Mouse (Mus musculus) neural tube, embryonic 11.5 days (tissue): Measurements from ENCODE around the gene Wnt3a. TPM values are rescaled to one million over a fixed set of nuclear protein-coding genes. Genes with fewer than 3 reads are reported as not detected.

Experiments
- ATAC-seq: fragments of 200-750 bp; cut with Nextera tagmentation; 2 replicates; pipeline ENCODE4 v1.8.0; 2017; ENCODE audit warnings: moderate number of reproducible peaks, mild to moderate bottlenecking, moderate TSS enrichment, moderate library complexity; ENCODE audit not compliant: insufficient read depth, low FRiP score, low TSS enrichment
- DNase-seq: peaks from one replicate; pipeline ENCODE4 v3.0.0-alpha.2; 2015; ENCODE audit warnings: low spot score
- H3K27ac ChIP-seq: fragments of 300-500 bp; sonication (generic); 2 replicates; pipeline ENCODE4 v1.5.1; 2014; ENCODE audit warnings: low read depth, mild to moderate bottlenecking, low read length
- H3K27me3 ChIP-seq: fragments of 300-500 bp; sonication (generic); 2 replicates; pipeline ENCODE4 v1.6.1; 2014; ENCODE audit warnings: mild to moderate bottlenecking, low read length, mixed read lengths; ENCODE audit not compliant: control insufficient read depth, insufficient read depth
- H3K36me3 ChIP-seq: fragments of 300-500 bp; sonication (generic); 2 replicates; pipeline ENCODE4 v1.6.1; 2014; ENCODE audit warnings: mild to moderate bottlenecking, low read length, moderate library complexity, mixed read lengths; ENCODE audit not compliant: control insufficient read depth, insufficient read depth
- H3K4me1 ChIP-seq: fragments of 300-500 bp; sonication (generic); 2 replicates; pipeline ENCODE4 v1.6.1; 2014; ENCODE audit warnings: low read length, mixed read lengths; ENCODE audit not compliant: control insufficient read depth, insufficient read depth
- H3K4me2 ChIP-seq: fragments of 300-500 bp; sonication (generic); 2 replicates; pipeline ENCODE4 v1.6.1; 2014; ENCODE audit warnings: low read depth, mild to moderate bottlenecking, moderate library complexity
- H3K4me3 ChIP-seq: fragments of 300-500 bp; sonication (generic); 2 replicates; pipeline ENCODE4 v1.5.1; 2014; ENCODE audit warnings: low read depth, low read length
- H3K9ac ChIP-seq: fragments of 300-500 bp; sonication (generic); 2 replicates; pipeline ENCODE4 v1.6.1; 2014; ENCODE audit warnings: mild to moderate bottlenecking, low read length
- H3K9me3 ChIP-seq: fragments of 300-500 bp; sonication (generic); 2 replicates; pipeline ENCODE4 v1.6.1; 2016; ENCODE audit warnings: low read length; ENCODE audit not compliant: control insufficient read depth
- WGBS: fragments of 180-500 bp; shearing (Covaris S2); extraction: QIAGEN DNeasy Blood & Tissue Kit; methylation state at CpG from one replicate; pipeline ENCODE4 v1.1.7; 2014; 5-methylcytosine and 5-hydroxymethylcytosine counted together
- polyA plus RNA-seq: library from polyadenylated mRNA; unstranded; fragments of >200 nt; fragmentation: Nextera tagmentation; extraction: Ambion mirVana; gene quantifications from 2 replicates; pipeline ENCODE4 v1.2.1, GENCODE M21; 2014

Wnt3a gene
- polyA plus RNA-seq, 1 experiment from 2014 or later = 3.3 TPM

DNA sequence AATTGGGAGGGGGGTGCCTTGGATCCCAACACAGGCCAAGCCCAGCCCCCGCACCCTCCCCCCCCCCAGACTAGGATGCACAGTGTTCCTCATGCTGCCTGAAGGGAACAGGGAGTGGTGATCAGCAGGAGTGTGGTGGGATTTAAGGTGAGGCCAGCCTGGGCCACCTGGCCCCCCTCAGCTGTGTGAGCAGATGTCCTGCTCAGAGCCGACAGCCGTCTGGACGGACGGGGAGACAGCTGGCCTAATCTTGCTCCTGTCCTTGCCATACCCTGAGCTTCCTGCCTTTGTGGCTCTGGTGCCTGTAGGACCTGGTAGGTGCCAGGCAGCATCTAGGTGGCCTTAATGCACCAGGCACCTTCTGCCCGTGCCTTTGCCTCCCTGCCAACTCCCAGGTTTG, 21.5 kb upstream of the Wnt3a start:
- no peaks in the 10 kb centered on the region for H3K9me3 ChIP-seq
- H3K27me3 ChIP-seq = peaks cover 18% of the 10 kb centered on the region
- no peak overlapping the region for H3K9ac ChIP-seq
- no peak for DNase-seq
- no peak for ATAC-seq
- 61% methylated on average over 6 of the region's 6 CpGs for WGBS
- no peak overlapping the region for H3K4me3 ChIP-seq
- H3K27ac ChIP-seq = no peak overlapping the region
- no peaks in the 10 kb centered on the region for H3K36me3 ChIP-seq
- H3K4me1 ChIP-seq = peaks cover 22% of the 10 kb centered on the region
- H3K4me2 ChIP-seq = no peak overlapping the region

DNA sequence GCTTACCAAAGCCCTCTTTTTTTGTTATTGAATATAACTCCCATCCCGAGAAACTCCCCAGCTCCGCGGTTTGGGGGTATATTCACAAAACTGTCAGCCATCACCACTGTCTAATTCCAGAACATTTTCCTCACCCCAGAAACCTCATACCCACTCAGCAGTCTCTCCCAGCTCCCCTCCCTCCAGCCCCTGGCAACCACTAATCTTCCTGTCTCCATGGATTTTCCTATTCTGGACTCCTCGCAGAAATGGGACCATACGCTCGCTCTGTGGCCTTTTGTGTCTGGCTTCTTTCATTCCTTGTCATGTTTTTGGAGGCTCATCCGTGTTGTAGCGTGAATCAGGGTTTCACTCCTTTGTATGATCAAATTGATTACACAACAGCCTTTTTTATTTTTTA, 19.4 kb upstream of the Wnt3a start:
- Histone ChIP-seq H3K36me3 (no peaks in the 10 kb centered on the region), H3K27ac (no peak overlapping the region), H3K9me3 (no peaks in the 10 kb centered on the region), H3K27me3 (peaks cover 39% of the 10 kb centered on the region), H3K9ac (no peak overlapping the region), H3K4me1 (peaks cover 30% of the 10 kb centered on the region), H3K4me2 (no peak overlapping the region), H3K4me3 (no peak overlapping the region)
- DNase-seq (no peak), ATAC-seq (no peak)
- WGBS = 48% methylated on average over 8 of the region's 8 CpGs

DNA sequence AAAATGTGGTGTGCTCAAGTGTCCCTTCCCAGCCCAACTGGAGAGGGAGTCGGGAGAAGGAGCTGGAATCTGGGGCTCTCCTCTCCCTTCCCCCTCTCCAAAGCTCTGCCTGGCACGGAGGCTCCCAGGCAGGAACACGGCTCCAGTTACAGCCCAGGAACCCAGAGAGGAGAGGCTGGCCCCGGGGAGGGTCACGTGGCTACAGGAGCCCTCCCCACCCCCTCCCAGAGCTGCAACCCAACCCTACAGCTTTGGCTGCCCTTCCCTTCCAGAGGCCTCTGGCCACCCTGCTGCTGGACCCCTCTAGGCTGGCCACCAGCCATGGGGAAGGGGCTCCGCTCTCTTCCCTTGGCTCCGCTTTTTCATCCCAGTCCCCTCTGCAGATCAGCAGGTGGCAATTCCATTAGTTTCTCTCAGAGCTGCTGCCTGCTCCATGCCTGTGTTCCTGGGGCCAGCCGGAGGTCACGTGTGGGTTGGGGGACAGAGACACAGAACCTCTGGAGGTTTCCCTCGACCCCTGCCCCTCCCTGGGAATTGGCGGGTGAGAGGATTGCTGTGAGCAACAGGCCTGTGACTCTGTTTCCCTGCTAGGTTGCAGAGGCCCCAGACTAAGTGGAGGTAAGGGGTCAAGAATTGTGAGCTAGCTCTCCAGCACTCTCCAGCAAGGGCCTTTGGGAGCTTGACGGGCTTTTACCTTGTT, 18.7 kb upstream of the Wnt3a start:
- Histone ChIP-seq H3K27ac (no peak overlapping the region), H3K9ac (0 out of 2 replicates have a peak overlapping the region, but pooled peaks have one; percentile 1), H3K27me3 (peaks cover 46% of the 10 kb centered on the region), H3K4me1 (peaks cover 30% of the 10 kb centered on the region), H3K4me3 (no peak overlapping the region), H3K36me3 (no peaks in the 10 kb centered on the region), H3K4me2 (peak overlapping the region; percentile 19; the same call in 1 of the 2 replicates), H3K9me3 (no peaks in the 10 kb centered on the region)
- ATAC-seq (no peak), DNase-seq (peak; percentile 57)
- 9% methylated on average over 10 of the region's 12 CpGs for WGBS

DNA sequence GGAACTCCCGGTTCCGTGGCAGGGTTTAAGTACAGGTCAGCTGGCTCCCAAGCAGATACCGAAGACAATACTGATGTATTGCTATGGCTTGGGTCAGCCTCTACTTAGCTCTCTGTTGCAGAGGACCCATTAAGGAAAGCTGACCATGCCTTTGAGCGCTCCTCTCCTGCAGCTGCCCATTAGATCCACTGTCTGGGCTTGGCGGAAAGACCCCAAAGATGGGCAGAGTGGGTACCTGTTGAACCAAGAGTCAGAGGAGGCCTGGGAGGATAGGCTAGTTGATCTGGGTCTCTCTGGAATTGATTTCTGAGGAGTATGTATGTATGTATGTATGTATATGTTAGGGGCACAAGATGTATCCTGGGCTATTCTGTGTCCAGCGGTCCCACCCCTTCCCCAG, 18.1 kb upstream of the Wnt3a start:
- peak overlapping the region; percentile 19 for H3K4me2 ChIP-seq
- 44% methylated on average over 6 of the region's 6 CpGs for WGBS
- H3K4me3 ChIP-seq = no peak overlapping the region

DNA sequence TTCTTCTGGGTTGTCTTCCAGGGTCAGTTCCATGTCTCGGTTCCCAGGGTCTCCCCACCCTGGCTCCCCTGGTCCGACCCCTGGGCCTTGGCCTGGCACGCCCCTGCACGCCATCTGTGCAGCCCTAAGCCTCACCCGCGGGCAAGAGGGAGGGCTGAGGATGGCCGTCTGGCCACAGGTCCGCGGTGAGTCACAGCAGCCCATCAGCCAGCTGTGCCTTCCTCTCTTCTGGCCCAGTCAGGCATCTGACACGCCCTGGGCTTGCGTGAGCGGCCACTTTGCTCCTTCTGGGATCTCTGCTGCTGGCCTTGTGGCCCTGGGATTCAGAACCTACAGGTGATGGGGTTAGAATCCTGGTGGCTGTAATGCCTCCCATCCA, 17.6 kb upstream of the Wnt3a start:
- H3K9ac ChIP-seq = no peak overlapping the region

More for the DNA sequence above, 18.1 kb upstream of the Wnt3a start:
- H3K27ac ChIP-seq = no peak overlapping the region
- DNase-seq (no peak), ATAC-seq (no peak)
- peaks cover 30% of the 10 kb centered on the region for H3K4me1 ChIP-seq
- 0 out of 2 replicates have a peak overlapping the region, but pooled peaks have one; percentile 1 for H3K9ac ChIP-seq
- H3K36me3 ChIP-seq = no peaks in the 10 kb centered on the region
- peaks cover 47% of the 10 kb centered on the region for H3K27me3 ChIP-seq
- no peaks in the 10 kb centered on the region for H3K9me3 ChIP-seq

DNA sequence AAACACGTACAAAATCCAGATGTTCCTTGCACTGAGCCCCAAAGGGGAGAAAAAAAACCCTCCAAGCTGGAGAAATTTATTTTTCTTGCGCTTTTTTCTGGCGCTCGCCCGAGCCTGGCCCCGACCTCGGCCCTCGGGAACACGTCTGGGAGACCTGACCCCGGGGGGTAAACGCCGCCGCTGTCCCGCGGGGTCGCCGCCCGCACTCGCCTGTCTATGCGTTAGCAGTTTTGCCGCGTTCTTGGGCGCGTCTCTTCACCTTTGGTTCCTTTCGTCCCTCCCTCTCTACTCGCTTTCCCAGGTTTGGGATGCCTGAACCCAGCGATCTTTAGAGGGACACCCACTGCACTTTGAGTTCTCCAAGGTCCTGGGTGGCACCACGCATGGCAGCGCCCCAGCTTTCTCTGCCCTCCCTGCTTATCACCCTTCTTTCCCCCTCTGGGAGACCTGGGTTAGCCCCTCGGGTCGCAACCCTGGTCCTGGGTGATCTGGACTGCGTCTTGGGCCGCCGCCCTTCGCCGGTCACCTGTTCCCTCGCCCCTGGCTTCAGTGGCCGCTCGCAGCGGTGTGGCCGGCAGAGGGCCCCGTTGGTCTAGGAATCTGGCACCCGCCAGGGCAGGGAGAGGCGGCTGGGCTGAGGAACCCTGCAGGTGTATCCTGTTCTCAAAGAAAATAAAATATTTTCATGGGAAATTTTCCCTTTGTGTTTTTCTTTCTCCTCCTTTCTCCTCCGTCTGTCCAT, 17.0 kb upstream of the Wnt3a start:
- H3K27ac ChIP-seq = no peak overlapping the region
- no peak overlapping the region; the same call in 1 of the 2 replicates for H3K9ac ChIP-seq
- WGBS = under 1% methylated on average over 45 of the region's 45 CpGs
- DNase-seq (peak; percentile 86), ATAC-seq (peak; percentile 27; the same call in 1 of the 2 replicates)
- H3K4me2 ChIP-seq = peak overlapping the region; percentile 88
- H3K27me3 ChIP-seq = peaks cover 47% of the 10 kb centered on the region
- H3K4me3 ChIP-seq = peak overlapping the region; percentile 60
- H3K9me3 ChIP-seq = no peaks in the 10 kb centered on the region
- H3K36me3 ChIP-seq = no peaks in the 10 kb centered on the region
- peaks cover 29% of the 10 kb centered on the region for H3K4me1 ChIP-seq

More for the DNA sequence above, 17.6 kb upstream of the Wnt3a start:
- Histone ChIP-seq H3K4me3 (no peak overlapping the region; the same call in 1 of the 2 replicates), H3K27me3 (peaks cover 47% of the 10 kb centered on the region), H3K9me3 (no peaks in the 10 kb centered on the region), H3K4me2 (peak overlapping the region; percentile 19; the same call in 1 of the 2 replicates), H3K36me3 (no peaks in the 10 kb centered on the region), H3K27ac (no peak overlapping the region), H3K4me1 (peaks cover 30% of the 10 kb centered on the region)
- 25% methylated on average over 12 of the region's 12 CpGs for WGBS
- no peak for DNase-seq
- 0 out of 2 replicates have a peak, but pooled peaks have one; percentile 20 for ATAC-seq

DNA sequence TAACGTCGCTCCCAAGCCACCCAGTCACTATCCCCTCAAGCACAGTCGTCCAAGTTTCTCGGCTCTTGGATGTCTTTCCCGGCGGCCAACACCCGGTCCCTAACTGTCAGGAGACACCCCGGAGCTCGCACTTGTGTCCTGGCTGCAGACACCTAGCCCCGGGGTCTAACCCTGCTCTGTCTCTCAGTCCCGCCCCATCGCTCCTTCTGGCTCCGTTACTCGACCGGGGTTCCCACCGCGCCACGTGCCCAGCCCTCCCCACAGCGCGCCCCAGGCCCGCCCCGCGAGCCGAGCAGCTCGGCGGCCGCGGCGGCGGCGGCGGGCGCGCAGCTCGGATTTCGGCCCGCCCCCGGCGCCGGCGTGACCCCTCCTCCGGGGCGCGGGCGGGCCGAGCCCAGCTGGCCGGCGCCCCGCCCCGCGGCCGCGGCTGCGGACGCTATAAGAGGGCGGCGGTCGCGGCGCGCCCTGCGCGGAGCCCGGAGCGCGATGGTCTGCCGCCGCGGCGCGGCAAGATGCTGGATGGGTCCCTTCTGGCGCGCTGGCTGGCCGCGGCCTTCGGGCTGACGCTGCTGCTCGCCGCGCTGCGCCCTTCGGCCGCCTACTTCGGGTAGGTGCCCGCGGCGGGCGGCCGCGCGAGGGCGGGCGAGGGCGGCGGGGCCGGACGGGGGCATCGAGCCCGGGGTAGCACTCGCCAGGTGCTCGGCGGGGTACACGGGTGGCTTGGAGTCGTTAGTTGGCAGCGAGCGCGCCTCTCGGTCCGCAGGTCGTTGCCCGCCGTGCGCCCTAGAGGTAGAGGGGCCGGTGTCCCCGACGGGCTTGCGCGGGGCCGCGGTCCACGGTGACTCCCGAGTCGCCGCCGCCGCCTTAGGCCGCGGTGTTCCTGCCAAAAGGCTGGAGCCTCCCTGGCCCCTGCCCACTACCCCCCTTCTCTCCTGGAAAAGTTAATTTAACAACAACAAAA, 16.2 kb upstream of the Wnt3a start, which contains the start of gene Wnt9a:
Wnt9a (plus strand) TSS at position 468 of the 961 bp plus-strand sequence.
- Histone ChIP-seq H3K4me1 (peaks cover 22% of the 10 kb centered on the region), H3K4me2 (peak within 1 kb of the TSS; percentile 88), H3K27ac (no peak within 1 kb of the TSS), H3K9me3 (no peaks in the 10 kb centered on the region), H3K9ac (peak within 1 kb of the TSS; percentile 52), H3K27me3 (peaks cover 47% of the 10 kb centered on the region), H3K4me3 (peak within 1 kb of the TSS; percentile 60), H3K36me3 (no peaks in the 10 kb centered on the region)
- WGBS = under 1% methylated on average over 90 of the region's 128 CpGs
- DNase-seq (peak; percentile 72), ATAC-seq (peak; percentile 62; the same call in 1 of the 2 replicates)

DNA sequence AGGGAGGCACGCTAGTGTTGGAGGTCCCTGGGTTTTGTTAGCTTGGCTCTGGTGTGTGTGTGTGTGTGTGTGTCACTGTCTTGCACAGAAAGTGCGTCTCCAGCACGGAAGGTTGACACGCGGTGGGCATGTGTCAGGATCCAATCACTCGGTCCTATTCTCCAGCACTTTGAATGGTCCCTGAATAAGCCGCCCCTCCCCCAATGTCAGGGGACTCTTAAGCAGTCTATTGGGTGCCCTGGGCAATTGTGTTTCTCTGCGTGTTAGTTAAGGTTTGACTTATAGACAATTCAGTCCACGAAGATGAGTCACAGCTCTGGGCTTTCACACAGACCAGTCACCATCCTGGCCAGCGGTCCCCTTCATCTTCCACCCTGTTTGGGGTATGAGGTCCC, 15.3 kb upstream of the Wnt3a start:
- Histone ChIP-seq H3K27me3 (peaks cover 47% of the 10 kb centered on the region), H3K9ac (no peak overlapping the region), H3K27ac (no peak overlapping the region), H3K4me1 (peaks cover 22% of the 10 kb centered on the region), H3K4me3 (no peak overlapping the region; the same call in 1 of the 2 replicates), H3K36me3 (no peaks in the 10 kb centered on the region), H3K4me2 (peak overlapping the region; percentile 88; the same call in 1 of the 2 replicates), H3K9me3 (no peaks in the 10 kb centered on the region)
- WGBS = 6% methylated on average over 10 of the region's 10 CpGs
- ATAC-seq = no peak
- DNase-seq = no peak
